Mouse (Mus musculus): ENCODE measurements around the gene Otop1.

DNA sequence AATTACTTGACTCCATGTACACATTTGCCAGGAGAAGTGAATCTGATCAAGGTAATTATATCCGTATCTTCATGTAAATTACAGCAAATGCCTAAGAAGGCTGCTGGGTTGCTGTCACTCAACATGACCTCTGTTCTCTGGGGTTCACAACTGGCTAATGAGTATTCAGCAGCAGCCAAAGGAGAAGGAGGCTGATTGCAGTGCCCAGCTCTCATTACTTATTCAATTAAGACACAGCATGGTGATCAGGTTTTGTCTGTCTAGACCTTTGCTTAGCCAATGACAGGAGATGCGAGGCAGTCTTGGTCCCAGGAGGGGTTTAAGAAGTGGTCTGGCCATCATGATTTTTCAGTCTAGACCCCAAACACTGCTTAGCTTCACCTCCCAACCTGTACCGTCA is 67.3 kb downstream of the Otop1 start:
- no peak for TF ChIP-seq CTCF (IDR thresholded peaks at IDR 0.05)
- TF ChIP-seq EP300 (IDR thresholded peaks at IDR 0.05): no peak
